Mouse (Mus musculus): ENCODE data around the gene Iqgap3. TPM values are rescaled to one million over a fixed set of nuclear protein-coding genes. Genes with fewer than 3 reads are reported as not detected.

Gene Iqgap3
- total RNA-seq (2021) = under 1 TPM; 0.64 to 0.80 TPM
- long read RNA-seq, experiment 1 = 0 reads
- long read RNA-seq, experiment 2, partial matches to known transcripts = 1 of 1 reads
- long read RNA-seq, experiment 2, other reads (novel, unspliced or antisense) = 0 of 1 reads

- DNase-seq (ENCODE audit: low spot score in 2 of 2) = peak; percentile 82 to 83
These were observed at the start of gene Iqgap3 for GRCm38 (mm10) chr3:88081345-88082223. Gene Iqgap3, plus strand, starts transcription at chr3:88081971.

- no peak for DNase-seq (ENCODE audit: low spot score in 2 of 2)
These were observed 48.3 kb upstream of the Iqgap3 start for GRCm38 (mm10) chr3:88033506-88033905.

DNA sequence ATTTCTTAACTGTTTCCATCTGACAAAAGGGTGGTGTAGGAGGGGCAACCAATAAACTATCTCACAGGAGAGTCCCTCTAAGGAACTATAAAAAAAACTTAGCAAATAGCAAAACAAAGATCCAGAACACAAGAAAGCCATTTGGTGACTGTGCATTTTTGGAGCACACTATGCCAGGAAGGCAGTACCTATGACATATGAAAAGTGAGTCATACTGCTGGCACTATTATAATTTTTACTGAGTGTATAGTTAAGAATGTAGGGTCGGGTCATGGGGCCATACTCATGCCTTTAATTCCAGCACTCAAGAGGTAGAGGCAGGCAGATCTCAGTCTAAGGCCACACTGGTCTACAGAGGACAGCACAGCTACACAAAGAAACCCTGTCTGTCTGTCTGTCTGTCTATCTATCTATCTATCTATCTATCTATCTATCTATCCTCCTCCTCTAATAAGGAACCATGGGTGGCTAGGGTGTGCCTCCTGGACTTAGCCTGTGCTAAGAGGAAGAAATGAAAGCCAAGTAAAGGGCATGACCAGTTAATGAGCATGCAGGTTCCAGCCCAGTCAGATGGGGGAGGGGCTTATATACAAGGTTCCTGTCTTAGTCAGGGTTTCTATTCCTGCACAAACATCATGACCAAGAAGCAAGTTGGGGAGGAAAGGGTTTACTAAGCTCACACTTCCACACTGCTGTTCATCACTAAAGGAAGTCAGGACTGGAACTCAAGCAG lies 46.0 kb upstream of the Iqgap3 start:
- no peak for DNase-seq (ENCODE audit: low spot score in 2 of 2)

DNA sequence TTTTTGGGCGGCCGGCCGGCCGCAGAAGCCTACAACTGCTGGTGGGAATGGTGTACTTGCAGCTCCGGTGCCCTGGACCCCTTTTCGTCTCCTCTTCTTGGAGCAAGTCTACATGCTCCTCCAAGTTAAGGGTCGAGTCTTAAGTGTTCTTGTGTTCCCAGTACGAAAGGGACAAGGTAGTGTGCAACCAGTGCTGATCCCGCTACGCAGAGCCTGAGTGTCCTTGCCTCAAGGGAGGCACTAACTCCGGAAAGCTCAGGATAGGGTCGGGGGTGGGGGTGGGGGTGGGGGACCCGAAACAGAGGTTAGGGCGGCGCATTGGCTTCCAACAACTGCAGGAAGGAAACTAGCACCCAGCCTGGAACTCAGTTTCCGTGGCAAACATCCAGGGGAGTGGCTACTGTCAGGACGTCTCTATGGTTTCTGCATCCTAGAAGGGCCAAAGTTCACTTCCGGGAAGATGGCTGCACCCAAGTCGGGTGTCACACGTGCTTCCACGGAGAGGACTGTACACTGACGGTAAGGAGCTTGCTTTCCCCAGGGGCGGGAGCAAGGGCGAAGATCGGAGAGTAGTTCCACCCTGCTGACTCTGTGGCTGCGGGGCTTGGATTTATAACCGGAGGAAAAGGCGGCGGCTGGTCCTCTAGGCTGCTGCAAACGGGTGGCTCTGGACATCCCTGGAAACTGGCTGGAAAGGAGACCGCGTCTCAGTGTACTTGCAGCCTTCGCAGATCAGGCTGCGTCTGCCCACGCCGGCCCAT lies 38.9 kb upstream of the Iqgap3 start, which contains the start of gene Gpatch4:
Gene Gpatch4, plus strand, starts transcription at position 448 of the 761 bp plus-strand sequence.
- DNase-seq (ENCODE audit: low spot score in 2 of 2) = peak; percentile 63 to 71

DNA sequence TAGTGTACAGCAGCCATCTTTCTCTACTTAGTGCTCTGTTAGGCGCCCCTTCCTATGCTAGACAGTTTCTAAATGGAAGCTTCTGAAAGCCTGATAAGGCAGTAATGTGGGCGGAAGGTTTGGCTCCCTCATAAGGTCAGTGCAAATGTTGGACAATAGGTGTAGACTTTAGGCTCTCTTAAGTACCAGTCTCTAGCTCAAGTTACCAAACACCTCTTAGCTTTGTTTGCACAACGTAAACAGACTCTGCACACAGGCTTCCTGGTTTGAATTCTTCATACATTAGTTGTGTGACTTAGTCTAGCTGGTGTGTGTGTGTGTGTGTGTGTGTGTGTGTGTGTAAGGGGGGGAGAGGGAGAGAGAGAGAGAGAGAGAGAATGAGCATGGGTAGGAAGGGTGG lies 32.2 kb upstream of the Iqgap3 start:
- no peak for DNase-seq (ENCODE audit: low spot score in 2 of 2)

DNA sequence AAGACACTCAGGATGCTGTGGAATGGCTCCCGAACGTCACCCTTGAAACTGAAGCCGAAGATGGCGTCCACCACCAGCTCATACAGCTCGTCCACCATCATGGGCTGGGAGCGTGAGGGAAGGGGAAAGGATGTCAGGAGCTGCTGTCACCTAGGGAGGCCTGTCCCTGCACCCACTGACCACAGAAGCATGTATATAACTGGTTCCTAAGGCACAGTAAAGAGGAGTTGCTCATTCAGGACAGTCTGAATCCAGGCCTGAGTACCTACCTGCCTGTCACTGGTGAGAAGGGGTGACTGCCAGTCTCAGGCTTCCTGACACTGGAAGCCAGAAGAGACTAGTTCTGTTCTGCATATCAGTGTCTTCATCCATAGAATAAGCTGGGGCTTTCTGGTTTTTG lies 24.7 kb upstream of the Iqgap3 start:
- DNase-seq (ENCODE audit: low spot score in 2 of 2) = no peak

GRCm38 (mm10) chr3:88057902-88058696 lies 23.7 kb upstream of the Iqgap3 start, which contains the start of gene Naxe:
Gene Naxe, minus strand, starts transcription at chr3:88058495.
- DNase-seq (ENCODE audit: low spot score in 2 of 2) = peak; percentile 84 to 85

DNA sequence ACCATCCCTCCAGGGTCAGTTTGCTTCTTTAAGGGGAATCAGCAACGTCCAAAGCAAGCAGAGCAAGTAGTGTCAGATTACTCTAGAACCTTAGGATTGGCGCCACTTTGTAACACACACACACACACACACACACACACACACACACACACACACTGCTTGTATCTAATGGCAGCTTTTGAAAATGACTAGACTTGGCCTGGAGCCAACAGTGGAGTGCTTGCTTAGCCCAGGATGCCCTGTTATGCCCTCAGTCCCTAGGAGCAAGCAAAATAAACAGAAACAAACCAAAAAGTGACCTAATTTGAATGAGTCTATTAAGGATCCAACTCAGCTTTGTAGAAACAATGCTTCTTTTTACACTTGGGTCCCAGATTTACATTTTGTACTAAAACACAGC lies 13.4 kb upstream of the Iqgap3 start:
- DNase-seq (ENCODE audit: low spot score in 2 of 2) = no peak

- DNase-seq (ENCODE audit: low spot score in 2 of 2) = peak; percentile 89 to 91
These were observed 10.0 kb upstream of the Iqgap3 start for GRCm38 (mm10) chr3:88071783-88072182.

DNA sequence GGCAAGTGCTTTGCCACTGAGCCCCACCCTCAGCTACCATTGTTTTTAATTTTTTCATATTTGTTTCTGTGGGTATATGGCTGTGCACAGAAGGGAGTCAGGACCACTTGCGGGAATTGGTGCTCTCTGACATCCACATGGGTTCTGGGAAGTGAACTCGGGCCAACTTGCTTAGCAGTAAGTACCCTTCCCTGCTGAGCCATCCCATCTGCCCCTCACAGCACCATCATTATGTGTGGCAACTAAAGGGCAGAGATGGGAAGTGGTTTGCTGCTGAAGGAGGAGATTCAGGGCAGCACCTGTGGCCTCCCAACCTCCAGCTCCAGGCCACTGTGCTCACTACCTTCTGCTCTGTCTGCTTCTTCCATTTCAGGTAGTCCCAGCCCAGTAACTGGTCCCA lies 8.1 kb upstream of the Iqgap3 start:
- DNase-seq (ENCODE audit: low spot score in 2 of 2) = no peak

DNA sequence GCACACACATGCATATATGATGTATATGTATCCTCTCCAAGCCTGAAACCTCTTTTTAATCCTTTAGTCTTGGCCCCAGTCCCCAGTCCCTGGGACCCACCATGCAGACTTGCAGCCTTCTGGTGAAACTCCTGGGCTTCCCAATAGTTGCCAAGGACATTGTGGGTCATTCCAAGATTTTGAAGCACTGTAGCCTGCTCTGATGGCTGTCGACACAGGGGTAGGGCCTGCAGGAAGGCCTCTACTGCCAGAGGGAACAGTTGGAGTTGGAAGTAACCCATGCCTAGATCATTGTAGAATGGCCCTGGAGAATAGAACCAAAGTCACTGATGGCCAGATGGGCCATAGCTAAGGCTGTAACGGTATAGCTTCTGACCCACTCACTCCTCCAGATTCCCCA lies 7.4 kb upstream of the Iqgap3 start:
- DNase-seq (ENCODE audit: low spot score in 2 of 2) = no peak

GRCm38 (mm10) chr3:88074766-88075165 lies 7.0 kb upstream of the Iqgap3 start:
- no peak for DNase-seq (ENCODE audit: low spot score in 2 of 2)

DNA sequence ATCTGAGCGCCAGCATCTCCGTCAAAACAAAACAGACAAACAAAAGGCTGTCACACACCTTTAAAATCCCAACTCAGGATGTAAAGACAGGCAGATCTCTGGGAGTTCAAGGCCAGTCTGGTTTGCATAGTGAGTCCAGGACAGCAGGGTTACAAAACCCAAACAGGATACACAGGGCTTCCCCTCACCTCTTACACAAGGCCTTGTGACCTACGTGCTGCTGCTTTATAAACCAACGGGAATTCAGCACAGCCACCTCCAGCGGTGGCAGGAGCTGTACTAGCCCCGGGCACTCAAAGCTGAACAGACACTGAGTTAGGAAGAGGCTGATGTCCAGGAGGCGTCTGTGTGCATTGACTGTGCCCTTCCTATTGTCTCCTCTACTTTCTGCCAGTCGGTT lies 4.3 kb upstream of the Iqgap3 start:
- no peak for DNase-seq (ENCODE audit: low spot score in 2 of 2)

DNA sequence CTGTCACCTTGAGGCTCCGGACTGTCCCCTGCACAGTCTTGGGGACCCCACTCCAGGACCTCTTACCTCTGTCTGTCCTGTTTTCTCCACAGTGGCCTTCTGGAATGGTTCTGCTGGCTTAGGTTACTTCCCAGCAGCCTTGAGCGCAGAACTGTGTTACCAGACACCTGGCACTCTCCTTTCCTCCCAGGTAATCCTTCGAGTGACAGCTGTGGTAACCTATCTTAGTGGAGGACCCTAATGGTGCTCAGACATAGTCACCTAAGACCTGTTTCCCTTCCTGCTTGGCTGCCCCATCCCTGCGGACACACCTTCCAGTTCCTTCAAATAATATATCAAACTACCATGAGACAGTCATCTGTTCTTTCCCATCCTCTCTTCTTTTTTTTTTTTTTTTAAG lies 3.6 kb upstream of the Iqgap3 start, which contains the start of gene Ttc24:
Gene Ttc24, minus strand, starts transcription at position 101 of the 400 bp plus-strand sequence.
- DNase-seq (ENCODE audit: low spot score in 2 of 2) = no peak

- DNase-seq (ENCODE audit: low spot score in 2 of 2) = no peak
These were observed 450 bp downstream of the Iqgap3 start for GRCm38 (mm10) chr3:88082224-88082618.

- no peak for DNase-seq (ENCODE audit: low spot score in 2 of 2)
These were observed 892 bp downstream of the Iqgap3 start for GRCm38 (mm10) chr3:88082663-88083062.

- DNase-seq (ENCODE audit: low spot score in 2 of 2) = no peak
These were observed 2.2 kb downstream of the Iqgap3 start for GRCm38 (mm10) chr3:88084001-88084400.

GRCm38 (mm10) chr3:88085459-88085858 lies 3.7 kb downstream of the Iqgap3 start:
- DNase-seq (ENCODE audit: low spot score in 2 of 2) = no peak

GRCm38 (mm10) chr3:88087688-88088087 lies 5.9 kb downstream of the Iqgap3 start:
- no peak for DNase-seq (ENCODE audit: low spot score in 2 of 2)

DNA sequence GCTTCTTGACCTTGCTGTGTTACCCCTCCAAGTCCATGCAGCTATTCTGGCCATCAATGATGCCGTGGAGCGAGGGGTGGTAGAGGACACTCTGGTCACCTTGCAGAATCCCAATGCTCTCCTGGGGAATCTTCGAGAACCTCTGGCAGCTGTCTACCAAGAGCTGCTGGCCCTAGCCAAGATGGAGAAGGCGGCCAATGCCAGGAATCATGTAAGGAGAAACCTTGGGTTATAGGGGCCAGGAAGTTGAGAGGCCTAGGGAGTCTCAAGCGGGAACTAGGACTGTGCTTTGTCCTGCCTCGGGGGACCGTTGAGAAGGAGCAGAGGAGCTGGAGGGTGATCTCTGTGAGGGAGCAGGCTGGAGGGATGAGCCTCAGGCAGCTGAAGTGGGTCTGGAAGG lies 8.3 kb downstream of the Iqgap3 start:
- no peak for DNase-seq (ENCODE audit: low spot score in 2 of 2)

Data from adrenal gland, adult 18-20 months (tissue).